Mouse (Mus musculus) natural killer cell, adult 2 months (primary cell): ENCODE data around the gene Rabgap1.
A peak's percentile ranks its signal among the peaks of the same experiment; 100 is the strongest.
"Not testable (repeated sequence)": the region's sequence is repeated elsewhere in the genome, so short reads cannot be mapped to it uniquely, and the experiment has no call there.

ENCODE experiments used
- DNase-seq, 2 experiments: peaks; one replicate each; pipeline ENCODE4 v3.0.0; 2022; ENCODE audit warnings: low spot score in 2 of 2

The Rabgap1 gene

GRCm38 (mm10) chr2:37442611-37443591 lies at the start of gene Rabgap1, which contains the start of the genes Zbtb26 and Zbtb6:
Rabgap1 (plus strand) TSS chr2:37443279.
Zbtb26 (minus strand) TSS chr2:37443135.
Zbtb6 (minus strand) TSS chr2:37443171.
- peak; percentile 94 to 96 for DNase-seq

GRCm38 (mm10) chr2:37395539-37395938 lies 47.5 kb upstream of the Rabgap1 start:
- DNase-seq: no peak

- no peak for DNase-seq
Observed at GRCm38 (mm10) chr2:37421903-37422302, 21.2 kb upstream of the Rabgap1 start.

- peak; percentile 94 for DNase-seq
Observed at GRCm38 (mm10) chr2:37422306-37423304, 20.5 kb upstream of the Rabgap1 start, which contains the start of gene Rc3h2. Rc3h2 (minus strand) TSS chr2:37422903.

- DNase-seq: peak in 1 of 2 experiments; percentile 14
Observed at GRCm38 (mm10) chr2:37423671-37424070, 19.4 kb upstream of the Rabgap1 start.

- DNase-seq: peak; percentile 78 to 85
Observed at GRCm38 (mm10) chr2:37430593-37431464, 12.2 kb upstream of the Rabgap1 start.

GRCm38 (mm10) chr2:37431609-37432008 lies 11.5 kb upstream of the Rabgap1 start:
- DNase-seq: no peak

- peak; percentile 87 to 91 for DNase-seq
Observed at GRCm38 (mm10) chr2:37451667-37452375, 8.7 kb downstream of the Rabgap1 start.

- DNase-seq: no peak
Observed at GRCm38 (mm10) chr2:37452376-37452760, 9.3 kb downstream of the Rabgap1 start.

- DNase-seq: no peak
Observed at GRCm38 (mm10) chr2:37460707-37461106, 17.6 kb downstream of the Rabgap1 start.

- DNase-seq: no peak
Observed at GRCm38 (mm10) chr2:37466266-37466665, 23.2 kb downstream of the Rabgap1 start.

GRCm38 (mm10) chr2:37479559-37479958 lies 36.5 kb downstream of the Rabgap1 start:
- no peak for DNase-seq

GRCm38 (mm10) chr2:37480039-37480438 lies 37.0 kb downstream of the Rabgap1 start:
- DNase-seq: no peak

- DNase-seq: no peak
Observed at GRCm38 (mm10) chr2:37484165-37484564, 41.1 kb downstream of the Rabgap1 start.

- peak; percentile 11 to 34 for DNase-seq
Observed at GRCm38 (mm10) chr2:37485370-37485769, 42.3 kb downstream of the Rabgap1 start.

GRCm38 (mm10) chr2:37486408-37486807 lies 43.3 kb downstream of the Rabgap1 start:
- no peak for DNase-seq

- no peak for DNase-seq
Observed at GRCm38 (mm10) chr2:37488956-37489355, 45.9 kb downstream of the Rabgap1 start.

GRCm38 (mm10) chr2:37497321-37497720 lies 54.2 kb downstream of the Rabgap1 start:
- DNase-seq: no peak

- not testable (repeated sequence) for DNase-seq
Observed at GRCm38 (mm10) chr2:37505856-37506255, 62.8 kb downstream of the Rabgap1 start.
